Mouse (Mus musculus): ENCODE results near the gene Pepd. TPM values are rescaled to one million over a fixed set of nuclear protein-coding genes. Genes with fewer than 3 reads are reported as not detected.

Gene Pepd
- polyA plus RNA-seq, 1 experiment from 2014 or later, result 68.2 TPM

- WGBS, result 86% methylated on average over 4 of the region's 4 CpGs
- H3K27ac ChIP-seq (ENCODE audit: low read depth), result peak overlapping the region; percentile 6; the same call in 1 of the 2 replicates
- TF ChIP-seq CTCF (IDR thresholded peaks at IDR 0.05; ENCODE audit: low read depth), result no peak
- H3K9me3 ChIP-seq (ENCODE audit: low read depth, low read length), result no peaks in the 10 kb centered on the region
- DNase-seq (no peak), ATAC-seq (ENCODE audit: insufficient read depth) (no peak)
- H3K9ac ChIP-seq, result no peak overlapping the region
- no peaks in the 10 kb centered on the region for H3K27me3 ChIP-seq (ENCODE audit: insufficient read depth, low read length)
- no peak overlapping the region for H3K4me2 ChIP-seq
- no peak overlapping the region for H3K4me3 ChIP-seq (ENCODE audit: low read depth, low read length)
- 0 out of 2 replicates have a peak, but pooled peaks cover 5% of the 10 kb centered on the region for H3K36me3 ChIP-seq (ENCODE audit: insufficient read depth)
- H3K4me1 ChIP-seq (ENCODE audit: insufficient read depth), result peaks cover 2% of the 10 kb centered on the region; the same call in 1 of the 2 replicates
These were observed 5.8 kb downstream of the Pepd start for GRCm38 (mm10) chr7:34917998-34918397.

GRCm38 (mm10) chr7:34918416-34918815 lies 6.2 kb downstream of the Pepd start:
- 77% methylated on average over 8 of the region's 8 CpGs for WGBS
- no peaks in the 10 kb centered on the region for H3K9me3 ChIP-seq (ENCODE audit: low read depth, low read length)
- no peak overlapping the region for H3K4me3 ChIP-seq (ENCODE audit: low read depth, low read length)
- DNase-seq, result no peak
- H3K9ac ChIP-seq, result no peak overlapping the region
- no peak for TF ChIP-seq CTCF (IDR thresholded peaks at IDR 0.05; ENCODE audit: low read depth)
- H3K36me3 ChIP-seq (ENCODE audit: insufficient read depth), result 0 out of 2 replicates have a peak, but pooled peaks cover 5% of the 10 kb centered on the region
- no peak overlapping the region for H3K27ac ChIP-seq (ENCODE audit: low read depth)
- H3K4me1 ChIP-seq (ENCODE audit: insufficient read depth), result no peaks in the 10 kb centered on the region
- H3K27me3 ChIP-seq (ENCODE audit: insufficient read depth, low read length), result no peaks in the 10 kb centered on the region
- H3K4me2 ChIP-seq, result no peak overlapping the region
- no peak for ATAC-seq (ENCODE audit: insufficient read depth)

GRCm38 (mm10) chr7:34919054-34919453 lies 6.9 kb downstream of the Pepd start:
- 72% methylated on average over 5 of the region's 5 CpGs for WGBS
- no peak for TF ChIP-seq CTCF (IDR thresholded peaks at IDR 0.05; ENCODE audit: low read depth)
- ATAC-seq (ENCODE audit: insufficient read depth) (no peak; the same call in 1 of the 2 replicates), DNase-seq (no peak)
- Histone ChIP-seq H3K4me3 (ENCODE audit: low read depth, low read length) (no peak overlapping the region), H3K9me3 (ENCODE audit: low read depth, low read length) (no peaks in the 10 kb centered on the region), H3K9ac (no peak overlapping the region), H3K4me1 (ENCODE audit: insufficient read depth) (no peaks in the 10 kb centered on the region), H3K36me3 (ENCODE audit: insufficient read depth) (0 out of 2 replicates have a peak, but pooled peaks cover 5% of the 10 kb centered on the region), H3K4me2 (no peak overlapping the region), H3K27me3 (ENCODE audit: insufficient read depth, low read length) (no peaks in the 10 kb centered on the region), H3K27ac (ENCODE audit: low read depth) (no peak overlapping the region)

GRCm38 (mm10) chr7:34919809-34920208 lies 7.6 kb downstream of the Pepd start:
- Histone ChIP-seq H3K27ac (ENCODE audit: low read depth) (no peak overlapping the region), H3K36me3 (ENCODE audit: insufficient read depth) (0 out of 2 replicates have a peak, but pooled peaks cover 5% of the 10 kb centered on the region), H3K9ac (no peak overlapping the region), H3K9me3 (ENCODE audit: low read depth, low read length) (no peaks in the 10 kb centered on the region), H3K4me3 (ENCODE audit: low read depth, low read length) (no peak overlapping the region), H3K4me2 (no peak overlapping the region), H3K27me3 (ENCODE audit: insufficient read depth, low read length) (no peaks in the 10 kb centered on the region), H3K4me1 (ENCODE audit: insufficient read depth) (no peaks in the 10 kb centered on the region)
- WGBS, result 51% methylated on average over 5 of the region's 5 CpGs
- ATAC-seq (ENCODE audit: insufficient read depth) (no peak), DNase-seq (peak; percentile 55)
- peak; percentile 74 for TF ChIP-seq CTCF (IDR thresholded peaks at IDR 0.05; ENCODE audit: low read depth)

- H3K4me3 ChIP-seq (ENCODE audit: low read depth, low read length), result no peak overlapping the region
- DNase-seq, result peak; percentile 52
- TF ChIP-seq CTCF (IDR thresholded peaks at IDR 0.05; ENCODE audit: low read depth), result no peak
- no peak overlapping the region for H3K4me2 ChIP-seq
- no peaks in the 10 kb centered on the region for H3K9me3 ChIP-seq (ENCODE audit: low read depth, low read length)
- no peaks in the 10 kb centered on the region for H3K4me1 ChIP-seq (ENCODE audit: insufficient read depth)
- no peak overlapping the region for H3K27ac ChIP-seq (ENCODE audit: low read depth)
- H3K36me3 ChIP-seq (ENCODE audit: insufficient read depth), result 0 out of 2 replicates have a peak, but pooled peaks cover 5% of the 10 kb centered on the region
- H3K9ac ChIP-seq, result no peak overlapping the region
- WGBS, result 63% methylated on average over 5 of the region's 5 CpGs
- no peak for ATAC-seq (ENCODE audit: insufficient read depth)
- H3K27me3 ChIP-seq (ENCODE audit: insufficient read depth, low read length), result no peaks in the 10 kb centered on the region
These were observed 13.0 kb downstream of the Pepd start for GRCm38 (mm10) chr7:34925208-34925607.

- no peak overlapping the region for H3K9ac ChIP-seq
- no peak overlapping the region for H3K27ac ChIP-seq (ENCODE audit: low read depth)
- 0 out of 2 replicates have a peak, but pooled peaks cover 5% of the 10 kb centered on the region for H3K36me3 ChIP-seq (ENCODE audit: insufficient read depth)
- DNase-seq (no peak), ATAC-seq (ENCODE audit: insufficient read depth) (no peak)
- H3K4me2 ChIP-seq, result no peak overlapping the region
- no peaks in the 10 kb centered on the region for H3K4me1 ChIP-seq (ENCODE audit: insufficient read depth)
- no peak overlapping the region for H3K4me3 ChIP-seq (ENCODE audit: low read depth, low read length)
- no peaks in the 10 kb centered on the region for H3K9me3 ChIP-seq (ENCODE audit: low read depth, low read length)
- WGBS, result 83% methylated on average over 7 of the region's 7 CpGs
- H3K27me3 ChIP-seq (ENCODE audit: insufficient read depth, low read length), result no peaks in the 10 kb centered on the region
- no peak for TF ChIP-seq CTCF (IDR thresholded peaks at IDR 0.05; ENCODE audit: low read depth)
These were observed 13.8 kb downstream of the Pepd start for GRCm38 (mm10) chr7:34925956-34926355.

- H3K9ac ChIP-seq, result no peak overlapping the region
- no peak overlapping the region for H3K4me3 ChIP-seq (ENCODE audit: low read depth, low read length)
- H3K9me3 ChIP-seq (ENCODE audit: low read depth, low read length), result no peaks in the 10 kb centered on the region
- TF ChIP-seq CTCF (IDR thresholded peaks at IDR 0.05; ENCODE audit: low read depth), result no peak
- WGBS, result 71% methylated on average over 8 of the region's 8 CpGs
- DNase-seq (no peak), ATAC-seq (ENCODE audit: insufficient read depth) (no peak; the same call in 1 of the 2 replicates)
- H3K4me1 ChIP-seq (ENCODE audit: insufficient read depth), result no peaks in the 10 kb centered on the region
- peaks cover 13% of the 10 kb centered on the region for H3K36me3 ChIP-seq (ENCODE audit: insufficient read depth)
- H3K27me3 ChIP-seq (ENCODE audit: insufficient read depth, low read length), result no peaks in the 10 kb centered on the region
- H3K27ac ChIP-seq (ENCODE audit: low read depth), result no peak overlapping the region
- H3K4me2 ChIP-seq, result no peak overlapping the region
These were observed 17.6 kb downstream of the Pepd start for GRCm38 (mm10) chr7:34929614-34930262.
